Mouse (Mus musculus) embryonic facial prominence, embryonic 11.5 days (tissue): ENCODE data around the gene Sdr16c6. TPM values are rescaled to one million over a fixed set of nuclear protein-coding genes. Genes with fewer than 3 reads are reported as not detected.

Experiments used
- ATAC-seq: fragments of 200-750 bp; cut with Nextera tagmentation; replicated peaks from 2 replicates; pipeline ENCODE4 v1.8.0; 2017; ENCODE audit warnings: low read depth; ENCODE audit not compliant: insufficient number of reproducible peaks, low FRiP score, low TSS enrichment
- DNase-seq: peaks from one replicate; pipeline ENCODE4 v3.0.0-alpha.2; 2015; ENCODE audit warnings: low spot score
- H3K27ac ChIP-seq: fragments of 300-500 bp; sonication (generic); replicated peaks from 2 replicates; pipeline ENCODE4 v1.5.1; 2014; ENCODE audit warnings: mild to moderate bottlenecking, low read depth, low read length, control low read depth
- H3K27me3 ChIP-seq: fragments of 300-500 bp; sonication (generic); 2 replicates; pipeline ENCODE4 v1.6.1; 2014; ENCODE audit warnings: mild to moderate bottlenecking, low read length, moderate library complexity, mixed read lengths; ENCODE audit not compliant: control insufficient read depth, insufficient read depth
- H3K36me3 ChIP-seq: fragments of 300-500 bp; sonication (generic); replicated peaks from 2 replicates; pipeline ENCODE4 v1.6.1; 2014; ENCODE audit warnings: low read depth, mild to moderate bottlenecking, low read length, moderate library complexity, mixed read lengths; ENCODE audit not compliant: control insufficient read depth, insufficient read depth
- H3K4me1 ChIP-seq: fragments of 300-500 bp; sonication (generic); 2 replicates; pipeline ENCODE4 v1.6.1; 2014; ENCODE audit warnings: low read length, mixed read lengths; ENCODE audit not compliant: control insufficient read depth, insufficient read depth
- H3K4me2 ChIP-seq: fragments of 300-500 bp; sonication (generic); 2 replicates; pipeline ENCODE4 v1.6.1; 2014; ENCODE audit warnings: low read depth, mild to moderate bottlenecking, control low read depth, low read length, moderate library complexity
- H3K4me3 ChIP-seq: fragments of 300-500 bp; sonication (generic); 2 replicates; pipeline ENCODE4 v1.5.1; 2014; ENCODE audit warnings: low read depth, low read length, control low read depth
- H3K9ac ChIP-seq: fragments of 300-500 bp; sonication (generic); replicated peaks from 2 replicates; pipeline ENCODE4 v1.6.1; 2014; ENCODE audit warnings: mild to moderate bottlenecking, control low read depth, low read length
- H3K9me3 ChIP-seq: fragments of 300-500 bp; sonication (generic); replicated peaks from 2 replicates; pipeline ENCODE4 v1.6.1; 2016; ENCODE audit warnings: mild to moderate bottlenecking, low read length, inconsistent platforms, mixed read lengths; ENCODE audit not compliant: control insufficient read depth
- WGBS: fragments of 180-500 bp; shearing (Covaris S2); extraction: QIAGEN DNeasy Blood & Tissue Kit; methylation state at CpG from one replicate; pipeline ENCODE4 v1.1.7; 2014; 5-methylcytosine and 5-hydroxymethylcytosine counted together
- polyA plus RNA-seq: library from polyadenylated mRNA; unstranded; fragments of >200 nt; fragmentation: Nextera tagmentation; extraction: Ambion mirVana; gene quantifications from 2 replicates; pipeline ENCODE4 v1.2.1, GENCODE M21; 2014

Gene Sdr16c6
- polyA plus RNA-seq: not detected in 2 replicates

DNA sequence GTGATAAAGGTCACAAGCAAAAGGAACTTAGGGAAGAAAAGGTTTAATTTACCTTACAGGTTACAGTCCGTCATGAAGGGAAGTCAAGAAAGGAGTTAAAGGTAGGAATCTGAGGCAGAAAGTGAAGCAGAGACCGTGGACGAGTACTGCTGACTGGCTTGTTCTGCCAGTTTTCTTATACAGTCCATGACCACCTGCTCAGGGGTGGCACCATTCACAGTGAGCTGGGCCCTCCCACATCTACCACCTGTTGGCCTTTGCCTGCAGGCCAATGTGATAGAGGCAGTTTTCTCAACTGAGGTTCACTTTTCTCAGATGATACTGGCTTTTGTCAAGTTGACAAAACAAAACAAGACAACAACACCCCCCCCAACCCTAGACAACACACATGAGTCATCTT is at the start of gene Sdr16c6:
Sdr16c6 (minus strand) TSS at position 151 of the 400 bp plus-strand sequence.
- Histone ChIP-seq H3K4me1 (no peaks in the 10 kb centered on the region), H3K4me2 (no peak within 1 kb of the TSS), H3K27me3 (no peaks in the 10 kb centered on the region), H3K36me3 (no peaks in the 10 kb centered on the region), H3K27ac (no peak within 1 kb of the TSS), H3K9me3 (no peaks in the 10 kb centered on the region), H3K9ac (no peak within 1 kb of the TSS), H3K4me3 (no peak within 1 kb of the TSS)
- WGBS: 88% methylated on average over 3 of the region's 3 CpGs
- DNase-seq: no peak
- no peak for ATAC-seq

DNA sequence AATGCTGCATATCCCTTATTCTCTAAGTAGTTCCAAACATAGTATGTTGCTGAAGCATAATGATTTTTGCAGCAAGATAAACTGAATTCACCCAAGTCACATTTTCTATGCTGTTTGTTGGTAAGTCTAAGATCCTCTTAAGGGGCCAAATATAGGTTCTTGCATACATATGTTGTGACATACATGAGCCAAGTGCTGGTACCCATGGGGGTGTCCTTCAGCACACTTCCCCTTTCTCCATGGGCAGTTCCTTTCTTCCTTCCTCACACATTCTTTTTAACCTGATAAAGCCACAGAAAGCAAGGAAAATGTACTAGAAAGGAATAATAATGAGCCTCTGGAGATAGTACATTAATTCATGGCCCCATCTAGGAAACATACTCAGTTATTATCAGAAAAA is 2.9 kb upstream of the Sdr16c6 start:
- H3K27me3 ChIP-seq: no peaks in the 10 kb centered on the region
- no peaks in the 10 kb centered on the region for H3K9me3 ChIP-seq
- DNase-seq: no peak
- ATAC-seq: no peak
- H3K27ac ChIP-seq: no peak overlapping the region
- H3K4me3 ChIP-seq: no peak overlapping the region
- no peaks in the 10 kb centered on the region for H3K36me3 ChIP-seq
- H3K4me1 ChIP-seq: no peaks in the 10 kb centered on the region
- no peak overlapping the region for H3K9ac ChIP-seq
- no peak overlapping the region for H3K4me2 ChIP-seq

DNA sequence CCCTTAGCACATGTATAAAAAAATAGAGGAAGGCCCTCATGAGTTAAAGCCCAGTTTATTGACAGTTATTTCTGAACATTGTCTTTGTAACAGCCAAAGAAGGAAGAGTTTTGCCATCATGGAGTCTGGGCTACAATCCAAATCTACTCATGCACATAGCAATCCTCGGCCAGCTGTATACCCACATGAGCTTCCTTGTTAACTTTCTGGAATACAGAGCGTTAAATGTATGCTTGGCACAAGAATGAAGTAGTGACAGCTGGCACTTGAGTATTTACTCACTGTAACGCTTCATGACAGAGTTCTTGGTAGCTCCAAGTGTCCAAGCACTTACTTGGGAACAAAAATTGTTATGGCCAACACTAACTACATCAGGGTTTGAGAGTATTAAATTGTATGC is 1.8 kb upstream of the Sdr16c6 start:
- no peak overlapping the region for H3K27ac ChIP-seq
- no peak overlapping the region for H3K4me2 ChIP-seq
- 85% methylated on average over 3 of the region's 3 CpGs for WGBS
- no peak overlapping the region for H3K9ac ChIP-seq
- H3K27me3 ChIP-seq: no peaks in the 10 kb centered on the region
- H3K36me3 ChIP-seq: no peaks in the 10 kb centered on the region
- no peak for DNase-seq
- ATAC-seq: no peak
- H3K4me3 ChIP-seq: no peak overlapping the region
- no peaks in the 10 kb centered on the region for H3K9me3 ChIP-seq
- H3K4me1 ChIP-seq: no peaks in the 10 kb centered on the region

DNA sequence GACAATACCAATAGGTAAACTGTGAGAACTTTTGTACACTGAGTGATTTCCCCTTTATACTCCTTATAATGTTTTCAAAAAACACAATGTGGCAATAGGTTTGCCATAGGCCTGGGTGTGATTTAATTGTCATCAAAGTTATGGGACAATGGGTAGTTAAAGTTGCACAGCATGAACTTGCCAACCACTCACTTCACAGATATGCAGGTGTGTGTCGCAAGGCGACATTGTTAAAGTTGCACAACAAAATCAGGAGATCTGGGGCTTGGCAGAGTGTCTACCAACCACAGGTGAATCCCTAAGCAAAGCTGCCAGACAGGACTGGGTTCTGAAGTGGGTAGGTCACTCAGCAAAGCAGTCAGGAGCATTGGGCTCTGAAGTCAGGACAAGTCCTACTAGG is 1.3 kb downstream of the Sdr16c6 start:
- H3K27ac ChIP-seq: no peak overlapping the region
- H3K4me2 ChIP-seq: no peak overlapping the region
- DNase-seq: no peak
- no peak overlapping the region for H3K9ac ChIP-seq
- no peaks in the 10 kb centered on the region for H3K36me3 ChIP-seq
- H3K4me3 ChIP-seq: no peak overlapping the region
- ATAC-seq: no peak
- 95% methylated on average over 2 of the region's 2 CpGs for WGBS
- H3K4me1 ChIP-seq: no peaks in the 10 kb centered on the region
- H3K9me3 ChIP-seq: no peaks in the 10 kb centered on the region
- no peaks in the 10 kb centered on the region for H3K27me3 ChIP-seq

Other genes starting within 250 kb of the Sdr16c6 start
- 741 and 781 TPM in 2 replicates for gene Gm11808, start 103.9 kb downstream of the Sdr16c6 start, polyA plus RNA-seq